Mouse (Mus musculus): ENCODE data around the gene Traf6.

- TF ChIP-seq CTCF (IDR thresholded peaks at IDR 0.05; ENCODE audit: low read depth, low read length), result no peak
- TF ChIP-seq POLR2A (IDR thresholded peaks at IDR 0.05; ENCODE audit: insufficient read depth, low read length), result no peak
- TF ChIP-seq EP300 (IDR thresholded peaks at IDR 0.05; ENCODE audit: insufficient read depth, low read depth, low read length), result no peak
Measured at GRCm38 (mm10) chr2:101665703-101666092, 12.5 kb upstream of the Traf6 start.
